ENCODE assay signal across 10 mouse cellular contexts in the genomic region with DNA sequence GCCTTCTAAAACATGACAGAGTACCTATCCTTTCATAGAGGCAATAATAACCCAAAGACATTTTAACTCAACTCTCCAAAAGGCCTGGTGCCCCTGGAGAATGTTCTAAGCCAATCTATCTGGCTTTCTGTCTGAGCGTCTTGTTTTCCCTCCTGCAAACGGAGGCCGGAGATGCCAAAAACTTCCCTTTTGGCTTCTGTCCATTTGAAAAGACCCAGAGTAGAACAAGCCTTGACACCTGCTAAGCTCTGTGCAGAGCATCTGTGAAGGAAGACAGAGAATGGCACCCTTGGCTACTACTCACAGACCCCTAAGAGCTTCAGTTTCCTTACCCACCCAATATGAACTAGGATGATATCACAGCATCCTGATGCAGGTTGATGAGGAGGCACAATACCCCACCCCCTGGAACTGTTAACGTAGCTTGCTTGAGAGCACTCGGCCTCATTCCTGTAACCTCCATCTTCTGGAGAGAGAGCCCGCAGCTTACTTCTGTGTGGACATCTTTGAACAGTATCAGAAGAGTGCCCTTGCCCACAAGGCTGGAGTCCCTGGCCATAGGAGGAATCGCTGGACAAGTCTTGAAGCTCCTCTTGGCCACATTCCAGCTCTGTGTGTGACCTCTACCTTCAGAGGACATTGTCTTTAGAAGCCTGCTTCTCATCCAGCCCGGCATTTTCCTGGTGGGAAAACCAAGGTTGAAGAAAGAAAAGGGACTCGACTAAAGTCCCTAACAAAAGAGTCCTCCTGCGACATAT. TPM values are rescaled to one million over a fixed set of nuclear protein-coding genes. Genes with fewer than 3 reads are reported as not detected.
A peak's percentile ranks its signal among the peaks of the same experiment; 100 is the strongest.
DNase-seq lines count a peak whose midpoint lies in the region; ATAC-seq and TF ChIP-seq lines count a peak whose summit lies in the region.
"Had no signal": no experiment of that assay in that cellular context is flagged by ENCODE, and none has a peak within 500 bp of the region (broad histone marks: within the 10 kb centered on the region; RNA-seq: fewer than 3 reads in every experiment).

No protein-coding gene starts in this region.

- peak overlapping the region; percentile 41; the same call in 1 of the 2 replicates for H3K27ac ChIP-seq in intestine, postnatal 0 days (ENCODE audit: low read depth, low read length)
- no peak overlapping the region for H3K27ac ChIP-seq in intestine, embryonic 16.5 days (ENCODE audit: low read length)
- H3K27ac ChIP-seq in hindbrain, embryonic 16.5 days (ENCODE audit: low read depth, low read length): peak overlapping the region; percentile 6; the same call in 1 of the 2 replicates
- H3K27ac ChIP-seq: stomach, embryonic 15.5 days had no signal

- no peak for TF ChIP-seq CTCF in intestine, postnatal 0 days (IDR thresholded peaks at IDR 0.05; ENCODE audit: low read depth)

- no peak overlapping the region for H3K9ac ChIP-seq in intestine, postnatal 0 days (ENCODE audit: low read depth, low read length)
- no peak overlapping the region for H3K9ac ChIP-seq in intestine, embryonic 16.5 days (ENCODE audit: low read depth, low read length)
- H3K9ac ChIP-seq in hindbrain, embryonic 16.5 days (ENCODE audit: low read depth, low read length): 0 out of 2 replicates have a peak overlapping the region, but pooled peaks have one; percentile 2
- H3K9ac ChIP-seq: limb, embryonic 15.5 days; stomach, embryonic 15.5 days had no signal

- H3K4me2 ChIP-seq in intestine, postnatal 0 days (replicated peaks; ENCODE audit: low read depth): no peak overlapping the region
- H3K4me2 ChIP-seq in intestine, embryonic 16.5 days (ENCODE audit: low read depth, low read length): no peak overlapping the region
- no peak overlapping the region for H3K4me2 ChIP-seq in hindbrain, embryonic 16.5 days (ENCODE audit: low read length)
- H3K4me2 ChIP-seq: limb, embryonic 15.5 days; stomach, embryonic 15.5 days had no signal

- H3K27me3 ChIP-seq in intestine, postnatal 0 days (replicated peaks; ENCODE audit: control insufficient read depth, insufficient read depth, low read length): no peaks in the 10 kb centered on the region
- no peaks in the 10 kb centered on the region for H3K27me3 ChIP-seq in intestine, embryonic 16.5 days (replicated peaks; ENCODE audit: control insufficient read depth, insufficient read depth, low read length)
- no peaks in the 10 kb centered on the region for H3K27me3 ChIP-seq in hindbrain, embryonic 16.5 days (replicated peaks; ENCODE audit: control insufficient read depth, insufficient read depth, low read length)
- H3K27me3 ChIP-seq: limb, embryonic 15.5 days; stomach, embryonic 15.5 days had no signal

- H3K9me3 ChIP-seq in intestine, postnatal 0 days (ENCODE audit: control insufficient read depth): no peaks in the 10 kb centered on the region
- no peaks in the 10 kb centered on the region for H3K9me3 ChIP-seq in intestine, embryonic 16.5 days (ENCODE audit: control insufficient read depth, low read length)
- H3K9me3 ChIP-seq in hindbrain, embryonic 16.5 days (ENCODE audit: control insufficient read depth, low read length): no peaks in the 10 kb centered on the region
- H3K9me3 ChIP-seq: limb, embryonic 15.5 days; stomach, embryonic 15.5 days had no signal

- 76% methylated on average over 10 of the region's 10 CpGs for WGBS in intestine, postnatal 0 days
- 67% methylated on average over 10 of the region's 10 CpGs for WGBS in intestine, embryonic 16.5 days
- WGBS in hindbrain, embryonic 16.5 days: 60% methylated on average over 10 of the region's 10 CpGs

- H3K36me3 ChIP-seq in intestine, postnatal 0 days (ENCODE audit: control insufficient read depth, insufficient read depth): no peaks in the 10 kb centered on the region
- no peaks in the 10 kb centered on the region for H3K36me3 ChIP-seq in intestine, embryonic 16.5 days (ENCODE audit: control insufficient read depth, insufficient read depth, low read length)
- no peaks in the 10 kb centered on the region for H3K36me3 ChIP-seq in hindbrain, embryonic 16.5 days (ENCODE audit: control insufficient read depth, insufficient read depth, low read length)
- H3K36me3 ChIP-seq: stomach, embryonic 15.5 days had no signal

- ATAC-seq in intestine, postnatal 0 days: no peak
- no peak for ATAC-seq in intestine, embryonic 16.5 days
- ATAC-seq in hindbrain, embryonic 16.5 days: no peak

- H3K4me3 ChIP-seq in intestine, postnatal 0 days (ENCODE audit: low read depth, low read length): no peak overlapping the region
- H3K4me3 ChIP-seq in intestine, embryonic 16.5 days (ENCODE audit: low read length): no peak overlapping the region
- H3K4me3 ChIP-seq in hindbrain, embryonic 16.5 days (ENCODE audit: low read length): no peak overlapping the region
- H3K4me3 ChIP-seq: limb, embryonic 15.5 days; stomach, embryonic 15.5 days had no signal

- peak; percentile 50 for DNase-seq in cerebellum, adult 11-12 months
- DNase-seq in cerebellum, postnatal 36 days: no peak
- DNase-seq in brain, adult 2 months (ENCODE audit: low read depth, low spot score): peak; percentile 48
- no peak for DNase-seq in B cell, adult 2 months
- no peak for DNase-seq in lung, postnatal 36 days

- H3K4me1 ChIP-seq in intestine, postnatal 0 days (replicated peaks; ENCODE audit: control insufficient read depth, insufficient read depth, low read length): peaks cover 51% of the 10 kb centered on the region
- H3K4me1 ChIP-seq in intestine, embryonic 16.5 days (ENCODE audit: control insufficient read depth, insufficient read depth, low read length): peaks cover 91% of the 10 kb centered on the region
- H3K4me1 ChIP-seq in hindbrain, embryonic 16.5 days (ENCODE audit: control insufficient read depth, insufficient read depth, low read depth, low read length): peaks cover 92% of the 10 kb centered on the region

RNA-seq across cellular contexts. Expression of gene Zmiz1, which starts 9.1 kb away (rescaled TPM):
- 12.4 and 13.5 TPM in 2 replicates for polyA plus RNA-seq in intestine, postnatal 0 days (2015; fragmentation: Nextera tagmentation; extraction: Ambion mirVana)
- 21.2 and 22.3 TPM in 2 replicates for polyA plus RNA-seq in intestine, embryonic 16.5 days (2015; fragmentation: Nextera tagmentation; extraction: Ambion mirVana)
- polyA plus RNA-seq in hindbrain, embryonic 16.5 days (2015; fragmentation: Nextera tagmentation; extraction: Ambion mirVana): 50.4 and 55.0 TPM in 2 replicates

Comparison
In these comparisons a context has a peak if more than half of its experiments do, and no peak if none do; other contexts are left out.
1. DNase-seq: peak in cerebellum, adult 11-12 months (single experiment) and brain, adult 2 months (single experiment); none in cerebellum, postnatal 36 days (0 of 2), B cell, adult 2 months (0 of 2) and lung, postnatal 36 days (single experiment).